Mouse (Mus musculus) neural tube, embryonic 12.5 days (tissue): ENCODE measurements around the gene Invs. TPM values are rescaled to one million over a fixed set of nuclear protein-coding genes. Genes with fewer than 3 reads are reported as not detected.
"Not testable (repeated sequence)": the region's sequence is repeated elsewhere in the genome, so short reads cannot be mapped to it uniquely, and the experiment has no call there.

Experiments
- ATAC-seq: fragments of 200-750 bp; cut with Nextera tagmentation; 2 replicates; pipeline ENCODE4 v1.8.0; 2017; ENCODE audit warnings: low read depth, mild to moderate bottlenecking, moderate TSS enrichment, moderate library complexity; ENCODE audit not compliant: low FRiP score
- H3K27ac ChIP-seq: fragments of 300-500 bp; sonication (generic); 2 replicates; pipeline ENCODE4 v1.5.1; 2016
- H3K27me3 ChIP-seq: fragments of 300-500 bp; sonication (generic); replicated peaks from 2 replicates; pipeline ENCODE4 v1.6.1; 2016; ENCODE audit warnings: mild to moderate bottlenecking
- H3K36me3 ChIP-seq: fragments of 300-500 bp; sonication (generic); 2 replicates; pipeline ENCODE4 v1.6.1; 2016; ENCODE audit warnings: mild to moderate bottlenecking
- H3K4me1 ChIP-seq: fragments of 300-500 bp; sonication (generic); 2 replicates; pipeline ENCODE4 v1.6.1; 2016
- H3K4me2 ChIP-seq: fragments of 300-500 bp; sonication (generic); replicated peaks from 2 replicates; pipeline ENCODE4 v1.6.1; 2016; ENCODE audit warnings: mild to moderate bottlenecking
- H3K4me3 ChIP-seq: fragments of 300-500 bp; sonication (generic); 2 replicates; pipeline ENCODE4 v1.5.1; 2016
- H3K9ac ChIP-seq: fragments of 300-500 bp; sonication (generic); 2 replicates; pipeline ENCODE4 v1.6.1; 2016; ENCODE audit warnings: mild to moderate bottlenecking
- H3K9me3 ChIP-seq: fragments of 300-500 bp; sonication (generic); 2 replicates; pipeline ENCODE4 v1.6.1; 2016; ENCODE audit warnings: mild to moderate bottlenecking
- WGBS: fragments of 180-500 bp; shearing (Covaris S2); methylation state at CpG from one replicate; pipeline ENCODE4 v1.1.7; 2016; 5-methylcytosine and 5-hydroxymethylcytosine counted together
- polyA plus RNA-seq: library from polyadenylated mRNA; unstranded; fragments of >200 nt; fragmentation: Nextera tagmentation; extraction: Ambion mirVana; gene quantifications from 2 replicates; pipeline ENCODE4 v1.2.1, GENCODE M21; 2016

Gene Invs
- polyA plus RNA-seq, 1 experiment from 2014 or later = 8.5 TPM

GRCm38 (mm10) chr4:48334927-48335763 lies 55.6 kb downstream of the Invs start:
- no peaks in the 10 kb centered on the region for H3K9me3 ChIP-seq
- 29% methylated on average over 7 of the region's 7 CpGs for WGBS

GRCm38 (mm10) chr4:48342705-48343104 lies 63.1 kb downstream of the Invs start:
- Histone ChIP-seq H3K27ac (no peak overlapping the region), H3K36me3 (no peaks in the 10 kb centered on the region), H3K27me3 (no peaks in the 10 kb centered on the region), H3K4me2 (no peak overlapping the region), H3K4me3 (no peak overlapping the region), H3K4me1 (no peaks in the 10 kb centered on the region), H3K9ac (no peak overlapping the region), H3K9me3 (no peaks in the 10 kb centered on the region)
- 88% methylated on average over 4 of the region's 4 CpGs for WGBS
- no peak for ATAC-seq

More at GRCm38 (mm10) chr4:48334927-48335763, 55.6 kb downstream of the Invs start:
- Histone ChIP-seq H3K9ac (no peak overlapping the region), H3K4me3 (no peak overlapping the region), H3K4me1 (no peaks in the 10 kb centered on the region), H3K27ac (no peak overlapping the region), H3K4me2 (no peak overlapping the region), H3K36me3 (no peaks in the 10 kb centered on the region), H3K27me3 (no peaks in the 10 kb centered on the region)
- peak; percentile 48 for ATAC-seq

GRCm38 (mm10) chr4:48362367-48362766 lies 82.8 kb downstream of the Invs start:
- no peaks in the 10 kb centered on the region for H3K27me3 ChIP-seq
- no peak overlapping the region for H3K4me2 ChIP-seq
- no peak overlapping the region for H3K9ac ChIP-seq
- 72% methylated on average over 3 of the region's 3 CpGs for WGBS
- no peak overlapping the region for H3K27ac ChIP-seq
- no peak overlapping the region for H3K4me3 ChIP-seq
- no peaks in the 10 kb centered on the region for H3K9me3 ChIP-seq
- ATAC-seq = no peak
- no peaks in the 10 kb centered on the region for H3K4me1 ChIP-seq
- no peaks in the 10 kb centered on the region for H3K36me3 ChIP-seq

GRCm38 (mm10) chr4:48371037-48371436 lies 91.5 kb downstream of the Invs start:
- Histone ChIP-seq H3K4me3 (no peak overlapping the region), H3K9ac (no peak overlapping the region), H3K4me2 (no peak overlapping the region), H3K27me3 (no peaks in the 10 kb centered on the region), H3K27ac (no peak overlapping the region), H3K4me1 (no peaks in the 10 kb centered on the region), H3K9me3 (no peaks in the 10 kb centered on the region), H3K36me3 (no peaks in the 10 kb centered on the region)
- WGBS = 86% methylated on average over 1 of the region's 1 CpGs
- ATAC-seq = no peak

GRCm38 (mm10) chr4:48380940-48381339 lies 101.4 kb downstream of the Invs start:
- Histone ChIP-seq H3K4me1 (no peaks in the 10 kb centered on the region), H3K27ac (no peak overlapping the region), H3K36me3 (no peaks in the 10 kb centered on the region), H3K4me2 (no peak overlapping the region), H3K9me3 (no peaks in the 10 kb centered on the region), H3K27me3 (no peaks in the 10 kb centered on the region), H3K4me3 (no peak overlapping the region), H3K9ac (no peak overlapping the region)
- no peak for ATAC-seq
- 3% methylated on average over 2 of the region's 2 CpGs for WGBS

- 84% methylated on average over 5 of the region's 5 CpGs for WGBS
- ATAC-seq = no peak
Observed at GRCm38 (mm10) chr4:48382506-48382905, 102.9 kb downstream of the Invs start.

GRCm38 (mm10) chr4:48396949-48397348 lies 117.4 kb downstream of the Invs start:
- no peak overlapping the region for H3K27ac ChIP-seq
- H3K9ac ChIP-seq = no peak overlapping the region
- no peaks in the 10 kb centered on the region for H3K36me3 ChIP-seq
- no peak for ATAC-seq
- no peak overlapping the region for H3K4me2 ChIP-seq
- H3K4me3 ChIP-seq = no peak overlapping the region
- no peaks in the 10 kb centered on the region for H3K9me3 ChIP-seq
- 95% methylated on average over 3 of the region's 3 CpGs for WGBS
- H3K4me1 ChIP-seq = no peaks in the 10 kb centered on the region
- no peaks in the 10 kb centered on the region for H3K27me3 ChIP-seq

More at GRCm38 (mm10) chr4:48382506-48382905, 102.9 kb downstream of the Invs start:
- no peak overlapping the region for H3K9ac ChIP-seq
- no peaks in the 10 kb centered on the region for H3K4me1 ChIP-seq
- no peaks in the 10 kb centered on the region for H3K27me3 ChIP-seq
- H3K27ac ChIP-seq = no peak overlapping the region
- no peak overlapping the region for H3K4me2 ChIP-seq
- no peaks in the 10 kb centered on the region for H3K9me3 ChIP-seq
- H3K4me3 ChIP-seq = no peak overlapping the region
- H3K36me3 ChIP-seq = no peaks in the 10 kb centered on the region

GRCm38 (mm10) chr4:48403066-48403640 lies 123.6 kb downstream of the Invs start:
- WGBS = 62% methylated on average over 16 of the region's 16 CpGs
- H3K27me3 ChIP-seq = no peaks in the 10 kb centered on the region
- no peak overlapping the region for H3K4me2 ChIP-seq
- no peaks in the 10 kb centered on the region for H3K36me3 ChIP-seq
- H3K27ac ChIP-seq = no peak overlapping the region
- ATAC-seq = no peak
- H3K9me3 ChIP-seq = no peaks in the 10 kb centered on the region
- H3K9ac ChIP-seq = no peak overlapping the region
- no peak overlapping the region for H3K4me3 ChIP-seq
- no peaks in the 10 kb centered on the region; the same call in 1 of the 2 replicates for H3K4me1 ChIP-seq

- H3K9ac ChIP-seq, H3K27me3 ChIP-seq, H3K4me3 ChIP-seq, H3K36me3 ChIP-seq, ATAC-seq, H3K4me2 ChIP-seq, H3K9me3 ChIP-seq, H3K4me1 ChIP-seq, H3K27ac ChIP-seq: not testable (repeated sequence)
- 82% methylated on average over 10 of the region's 10 CpGs for WGBS
Observed at GRCm38 (mm10) chr4:48405724-48406491, 126.3 kb downstream of the Invs start.

GRCm38 (mm10) chr4:48407350-48408039 lies 127.9 kb downstream of the Invs start:
- Histone ChIP-seq H3K27me3 (no peaks in the 10 kb centered on the region), H3K4me2 (0 out of 2 replicates have a peak overlapping the region, but pooled peaks have one; percentile 16), H3K36me3 (no peaks in the 10 kb centered on the region), H3K27ac (no peak overlapping the region), H3K9me3 (no peaks in the 10 kb centered on the region), H3K4me1 (no peaks in the 10 kb centered on the region; the same call in 1 of the 2 replicates), H3K4me3 (no peak overlapping the region), H3K9ac (no peak overlapping the region)
- peak; percentile 56 for ATAC-seq
- WGBS = 46% methylated on average over 18 of the region's 18 CpGs

GRCm38 (mm10) chr4:48413473-48413872 lies 133.9 kb downstream of the Invs start:
- Histone ChIP-seq H3K4me2 (no peak overlapping the region), H3K9ac (no peak overlapping the region), H3K27ac (no peak overlapping the region), H3K4me3 (no peak overlapping the region), H3K27me3 (no peaks in the 10 kb centered on the region), H3K9me3 (no peaks in the 10 kb centered on the region), H3K36me3 (no peaks in the 10 kb centered on the region), H3K4me1 (no peaks in the 10 kb centered on the region)
- no peak for ATAC-seq
- 92% methylated on average over 8 of the region's 8 CpGs for WGBS
